Mouse (Mus musculus): ENCODE results near the gene Wnt9a.

GRCm38 (mm10) chr11:59262308-59262707, 44.4 kb upstream of the Wnt9a start:
- no peak for TF ChIP-seq CTCF (IDR thresholded peaks at IDR 0.05)
- no peak for TF ChIP-seq EP300 (IDR thresholded peaks at IDR 0.05)

All from lung, postnatal 0 days (tissue).